26 mouse cellular contexts compared by ENCODE assay signal in the genomic region with DNA sequence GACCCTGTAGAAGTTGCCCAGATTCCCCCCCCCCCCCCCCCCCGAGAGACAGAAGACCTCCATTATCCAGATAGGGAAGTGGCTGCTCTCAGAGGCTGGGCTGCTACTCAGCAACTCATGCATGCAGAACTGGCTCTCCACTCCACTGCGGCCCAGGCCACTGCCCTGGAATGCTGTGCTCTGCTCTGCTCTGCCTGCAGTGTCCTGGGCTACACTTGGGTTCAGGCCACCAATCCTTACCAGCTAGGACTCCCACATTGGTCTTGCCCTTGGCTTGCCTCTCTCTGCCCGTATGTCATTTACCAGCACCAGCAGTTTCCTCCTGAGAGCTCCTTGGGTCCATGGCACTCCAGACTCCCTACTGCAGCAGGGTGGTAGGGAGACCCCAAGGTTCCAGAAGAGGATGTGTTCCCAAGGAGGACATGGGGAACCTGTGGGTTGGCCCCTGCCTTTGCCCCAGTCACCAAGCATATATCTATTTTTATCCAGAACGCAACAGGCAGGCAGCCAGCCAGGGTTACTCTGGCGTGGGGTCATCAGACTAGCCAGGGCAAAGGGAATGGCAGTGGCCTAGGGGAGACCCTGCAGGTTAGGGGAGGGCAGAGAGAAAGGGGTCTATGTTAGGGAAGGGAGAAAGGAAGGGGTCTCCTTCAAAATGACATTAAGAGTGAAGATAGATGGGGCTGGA. TPM values are rescaled to one million over a fixed set of nuclear protein-coding genes. Genes with fewer than 3 reads are reported as not detected.
DNase-seq lines count a peak whose midpoint lies in the region; ATAC-seq lines count a peak whose summit lies in the region.
"Had no signal": no experiment of that assay in that cellular context is flagged by ENCODE, and none has a peak within 500 bp of the region (broad histone marks: within the 10 kb centered on the region; RNA-seq: fewer than 3 reads in every experiment).

No protein-coding gene starts in this region.

- peaks cover 48% of the 10 kb centered on the region for H3K4me1 ChIP-seq in heart, embryonic 16.5 days (ENCODE audit: control insufficient read depth, insufficient read depth, low read length)
- peaks cover 84% of the 10 kb centered on the region for H3K4me1 ChIP-seq in midbrain, embryonic 10.5 days
- peaks cover 10% of the 10 kb centered on the region; the same call in 1 of the 2 replicates for H3K4me1 ChIP-seq in midbrain, embryonic 16.5 days (ENCODE audit: control insufficient read depth, insufficient read depth, low read length)
- H3K4me1 ChIP-seq in limb, embryonic 10.5 days = peaks cover 69% of the 10 kb centered on the region

- peak overlapping the region; percentile 68 for H3K27ac ChIP-seq in heart, embryonic 16.5 days (ENCODE audit: low read length)
- peak overlapping the region; percentile 73 for H3K27ac ChIP-seq in midbrain, embryonic 10.5 days (replicated peaks)
- no peak overlapping the region for H3K27ac ChIP-seq in midbrain, embryonic 16.5 days (ENCODE audit: low read length)
- H3K27ac ChIP-seq in limb, embryonic 10.5 days = peak overlapping the region; percentile 46
- H3K27ac ChIP-seq: embryonic facial prominence, embryonic 12.5 days; limb, embryonic 15.5 days had no signal

- intact Hi-C loops in heart, postnatal 25 days (cut with DNase I) = no loop called here

- no peak overlapping the region for H3K4me2 ChIP-seq in heart, embryonic 16.5 days (ENCODE audit: low read depth, low read length)
- no peak overlapping the region for H3K4me2 ChIP-seq in midbrain, embryonic 16.5 days (ENCODE audit: low read length)
- H3K4me2 ChIP-seq: embryonic facial prominence, embryonic 12.5 days; limb, embryonic 15.5 days had no signal

- no peaks in the 10 kb centered on the region for H3K36me3 ChIP-seq in heart, embryonic 16.5 days (ENCODE audit: control insufficient read depth, insufficient read depth)
- no peaks in the 10 kb centered on the region for H3K36me3 ChIP-seq in midbrain, embryonic 10.5 days
- H3K36me3 ChIP-seq in midbrain, embryonic 16.5 days (ENCODE audit: control insufficient read depth, insufficient read depth, low read length) = no peaks in the 10 kb centered on the region
- no peaks in the 10 kb centered on the region for H3K36me3 ChIP-seq in limb, embryonic 10.5 days
- H3K36me3 ChIP-seq: embryonic facial prominence, embryonic 12.5 days; limb, embryonic 15.5 days had no signal

- no peak for ATAC-seq in heart, embryonic 16.5 days (replicated peaks; ENCODE audit: extremely low read depth, insufficient read depth, low FRiP score)
- no peak for ATAC-seq in midbrain, embryonic 16.5 days
- ATAC-seq: CD4-positive, CD25-positive, alpha-beta regulatory T cell, adult 4 months; forebrain, embryonic 14.5 days; hindbrain, embryonic 16.5 days; liver, postnatal 0 days; Patski had no signal

- no peaks in the 10 kb centered on the region for H3K9me3 ChIP-seq in heart, embryonic 16.5 days (replicated peaks; ENCODE audit: control insufficient read depth, low read length)
- H3K9me3 ChIP-seq in midbrain, embryonic 10.5 days (replicated peaks) = no peaks in the 10 kb centered on the region
- H3K9me3 ChIP-seq in midbrain, embryonic 16.5 days (replicated peaks; ENCODE audit: control insufficient read depth, low read length, poor library complexity, severe bottlenecking) = no peaks in the 10 kb centered on the region
- no peaks in the 10 kb centered on the region for H3K9me3 ChIP-seq in limb, embryonic 10.5 days (replicated peaks)
- H3K9me3 ChIP-seq: embryonic facial prominence, embryonic 12.5 days; limb, embryonic 15.5 days had no signal

- no peak overlapping the region for H3K4me3 ChIP-seq in heart, embryonic 16.5 days (ENCODE audit: low read length)
- no peak overlapping the region for H3K4me3 ChIP-seq in midbrain, embryonic 10.5 days
- no peak overlapping the region for H3K4me3 ChIP-seq in midbrain, embryonic 16.5 days (ENCODE audit: low read depth, low read length)
- no peak overlapping the region for H3K4me3 ChIP-seq in limb, embryonic 10.5 days
- H3K4me3 ChIP-seq: embryonic facial prominence, embryonic 12.5 days; erythroblast, embryonic 14.5 days; limb, embryonic 15.5 days; myocyte had no signal

- whole genome bisulfite sequencing in heart, embryonic 16.5 days = 44% methylated on average over 4 of the region's 5 CpGs
- 67% methylated on average over 5 of the region's 5 CpGs for WGBS in midbrain, embryonic 10.5 days
- 76% methylated on average over 4 of the region's 5 CpGs for WGBS in midbrain, embryonic 16.5 days
- 86% methylated on average over 4 of the region's 5 CpGs for WGBS in limb, embryonic 10.5 days

- no peaks in the 10 kb centered on the region; the same call in 1 of the 2 replicates for H3K27me3 ChIP-seq in heart, embryonic 16.5 days (ENCODE audit: control insufficient read depth, insufficient read depth, low read length)
- peaks cover 28% of the 10 kb centered on the region for H3K27me3 ChIP-seq in midbrain, embryonic 10.5 days (ENCODE audit: low read depth, poor library complexity, severe bottlenecking)
- no peaks in the 10 kb centered on the region for H3K27me3 ChIP-seq in midbrain, embryonic 16.5 days (ENCODE audit: control insufficient read depth, insufficient read depth, low read depth, low read length)
- H3K27me3 ChIP-seq in limb, embryonic 10.5 days (ENCODE audit: low read depth, poor library complexity, severe bottlenecking) = peaks cover 18% of the 10 kb centered on the region; the same call in 1 of the 2 replicates

- peak; percentile 50 for DNase-seq in adrenal gland, postnatal 14 days
- no peak for DNase-seq in adrenal gland, adult 8-10 months
- DNase-seq in heart, postnatal 25 days (ENCODE audit: low spot score) = no peak
- DNase-seq in midbrain, embryonic 10.5 days (ENCODE audit: low spot score) = no peak
- DNase-seq in limb, embryonic 10.5 days (ENCODE audit: low spot score) = no peak
- DNase-seq in cerebellum, postnatal 25 days = no peak
- DNase-seq: cerebellum, adult 8-10 months; layer of hippocampus, postnatal 36 days; liver, postnatal 0 days; lung, postnatal 10 days; midbrain, embryonic 14.5 days; thymus, postnatal 14 days had no signal

- H3K9ac ChIP-seq in heart, embryonic 16.5 days (ENCODE audit: low read length) = no peak overlapping the region; the same call in 1 of the 2 replicates
- no peak overlapping the region for H3K9ac ChIP-seq in midbrain, embryonic 16.5 days (ENCODE audit: low read depth, low read length)
- H3K9ac ChIP-seq: embryonic facial prominence, embryonic 12.5 days; limb, embryonic 15.5 days; liver, postnatal 0 days had no signal

RNA-seq across cellular contexts. Expression of a gene that starts 16.2 kb away (rescaled TPM):
- 325 and 411 TPM in 2 replicates for total RNA-seq in adrenal gland, postnatal 14 days (2021)
- 100 to 1,000 TPM; 461 to 578 (median 489) TPM for total RNA-seq in adrenal gland, adult 8-10 months (2022)
- 120 and 144 TPM in 2 replicates for polyA plus RNA-seq in heart, embryonic 16.5 days (2015; fragmentation: Nextera tagmentation; extraction: Ambion mirVana)
- 100 to 1,000 TPM; 679 to 701 TPM for total RNA-seq in heart, postnatal 25 days (2021)
- polyA plus RNA-seq in midbrain, embryonic 10.5 days (2016; fragmentation: Nextera tagmentation; extraction: Ambion mirVana) = 10.3 and 13.4 TPM in 2 replicates
- polyA plus RNA-seq in midbrain, embryonic 16.5 days (2015; fragmentation: Nextera tagmentation; extraction: Ambion mirVana) = 8.2 and 11.8 TPM in 2 replicates
- 38.6 and 46.7 TPM in 2 replicates for polyA plus RNA-seq in limb, embryonic 10.5 days (2016; fragmentation: Nextera tagmentation; extraction: Ambion mirVana)

RNA-seq across cellular contexts. Expression of a gene that starts 17.3 kb away (rescaled TPM):
- total RNA-seq in adrenal gland, postnatal 14 days (2021) = 3.6 and 4.1 TPM in 2 replicates
- total RNA-seq in adrenal gland, adult 8-10 months (2022) = 1 to 10 TPM; 1.3 to 4.4 (median 2.8) TPM
- 0.45 and 0.91 TPM in 2 replicates for polyA plus RNA-seq in heart, embryonic 16.5 days (2015; fragmentation: Nextera tagmentation; extraction: Ambion mirVana)
- 1 to 10 TPM; 1.1 to 1.5 TPM for total RNA-seq in heart, postnatal 25 days (2021)
- polyA plus RNA-seq in midbrain, embryonic 10.5 days (2016; fragmentation: Nextera tagmentation; extraction: Ambion mirVana) = 0.29 and 0.51 TPM in 2 replicates
- 0.17 and 0.49 TPM in 2 replicates for polyA plus RNA-seq in midbrain, embryonic 16.5 days (2015; fragmentation: Nextera tagmentation; extraction: Ambion mirVana)
- polyA plus RNA-seq in limb, embryonic 10.5 days (2016; fragmentation: Nextera tagmentation; extraction: Ambion mirVana) = 0.08 and 0.13 TPM in 2 replicates
- total RNA-seq: ES-E14; layer of hippocampus, postnatal 36 days had no signal
- polyA plus RNA-seq: CD4-positive, CD25-positive, alpha-beta regulatory T cell, adult 4 months; cortical plate, adult 2 months; erythroblast, embryonic 14.5 days; myocyte; small intestine, adult 2 months had no signal

RNA-seq across cellular contexts. Expression of a gene that starts 45.7 kb away (rescaled TPM):
- 0.19 and 1.8 TPM in 2 replicates for total RNA-seq in adrenal gland, postnatal 14 days (2021)
- under 1 TPM in 1 of 4 experiments, not detected in 3; 0.10 TPM for total RNA-seq in adrenal gland, adult 8-10 months (2022)
- polyA plus RNA-seq in heart, embryonic 16.5 days (2015; fragmentation: Nextera tagmentation; extraction: Ambion mirVana) = 0.19 and 0.41 TPM in 2 replicates
- under 1 TPM; 0.10 to 0.11 TPM for total RNA-seq in heart, postnatal 25 days (2021)
- polyA plus RNA-seq in midbrain, embryonic 10.5 days (2016; fragmentation: Nextera tagmentation; extraction: Ambion mirVana) = 0.07 TPM in 1 of 2 replicates, not detected in the other
- polyA plus RNA-seq in midbrain, embryonic 16.5 days (2015; fragmentation: Nextera tagmentation; extraction: Ambion mirVana) = 0.08 and 0.09 TPM in 2 replicates
- polyA plus RNA-seq in limb, embryonic 10.5 days (2016; fragmentation: Nextera tagmentation; extraction: Ambion mirVana) = 0.06 and 0.19 TPM in 2 replicates
- polyA plus RNA-seq: CD4-positive, CD25-positive, alpha-beta regulatory T cell, adult 4 months; cortical plate, adult 2 months; midbrain, embryonic 14.5 days; myocyte; testis, adult 2 months had no signal
